Mouse (Mus musculus) bone marrow macrophage, adult 2 months (primary cell): ENCODE measurements around the gene Gm20747. TPM values are rescaled to one million over a fixed set of nuclear protein-coding genes. Genes with fewer than 3 reads are reported as not detected.
"Not testable (repeated sequence)": the region's sequence is repeated elsewhere in the genome, so short reads cannot be mapped to it uniquely, and the experiment has no call there.

Experiments
- H3K27ac ChIP-seq: 2 replicates; pipeline ENCODE4 v1.5.1; 2012; ENCODE audit warnings: low read depth, low read length; ENCODE audit not compliant: insufficient read depth
- H3K4me1 ChIP-seq: 2 replicates; pipeline ENCODE4 v1.6.1; 2012; ENCODE audit warnings: low read length; ENCODE audit not compliant: control insufficient read depth, insufficient read depth
- H3K4me3 ChIP-seq: 2 replicates; pipeline ENCODE4 v1.5.1; 2012; ENCODE audit warnings: mild to moderate bottlenecking, low read length, moderate library complexity; ENCODE audit not compliant: insufficient read depth
- polyA plus RNA-seq: library from polyadenylated mRNA; stranded (reverse); fragments of >200 nt; gene quantifications from 2 replicates; pipeline ENCODE4 v1.2.4, GENCODE M21; 2012; ENCODE audit not compliant: missing spikeins, insufficient read depth, insufficient read length

Gene Gm20747
- polyA plus RNA-seq: not detected in 2 replicates

DNA sequence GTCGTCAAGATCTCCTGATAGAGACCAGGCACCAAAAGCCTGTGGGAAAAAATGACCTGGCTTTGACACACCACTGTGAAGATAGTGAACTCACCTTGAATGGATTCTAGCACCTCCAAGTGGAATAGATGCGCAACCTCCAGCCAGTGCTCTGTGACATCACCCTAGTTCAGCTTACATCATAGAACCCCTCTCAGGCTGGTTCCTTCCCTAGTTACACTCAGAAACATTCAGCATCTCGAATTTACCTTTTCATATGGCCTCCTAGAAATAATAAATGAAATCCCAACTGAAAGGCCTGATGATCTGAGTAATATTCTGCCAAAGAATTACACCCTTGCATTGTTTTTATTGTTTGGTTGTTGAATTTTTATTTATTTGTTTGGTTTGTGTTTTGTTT is at the start of gene Gm20747:
Gm20747 (minus strand) TSS at position 101 of the 400 bp plus-strand sequence.
- H3K27ac ChIP-seq, H3K4me1 ChIP-seq, H3K4me3 ChIP-seq: not testable (repeated sequence)
